Mouse (Mus musculus) embryonic fibroblast, embryonic 13.5 days (primary cell): ENCODE measurements around the gene Dnmt3a.

Source experiments
- CTCF ChIP-seq: IDR thresholded peaks from 2 replicates; pipeline ENCODE4 v1.5.1; 2011; ENCODE audit warnings: mild to moderate bottlenecking, control low read depth, low read length, moderate library complexity, borderline replicate concordance; ENCODE audit not compliant: insufficient read depth
- POLR2A ChIP-seq: IDR thresholded peaks from 2 replicates; pipeline ENCODE4 v1.6.1; 2011; ENCODE audit warnings: low read depth, mild to moderate bottlenecking, control low read depth, low read length, moderate library complexity

GRCm38 (mm10) chr12:3866654-3867370, 61.0 kb downstream of the Dnmt3a start:
- TF ChIP-seq CTCF: no peak
- TF ChIP-seq POLR2A: no peak
